Mouse (Mus musculus) liver, embryonic 15.5 days (tissue): Measurements from ENCODE around the gene Grin2b. TPM values are rescaled to one million over a fixed set of nuclear protein-coding genes. Genes with fewer than 3 reads are reported as not detected.

Source experiments
- ATAC-seq: fragments of 200-750 bp; cut with Nextera tagmentation; 2 replicates; pipeline ENCODE4 v1.8.0; 2017; ENCODE audit warnings: moderate number of reproducible peaks, mild to moderate bottlenecking, moderate library complexity; ENCODE audit not compliant: insufficient read depth
- H3K27ac ChIP-seq: fragments of 300-500 bp; sonication (generic); replicated peaks from 2 replicates; pipeline ENCODE4 v1.5.1; 2015; ENCODE audit warnings: mild to moderate bottlenecking, inconsistent platforms
- H3K27me3 ChIP-seq: fragments of 300-500 bp; sonication (generic); 2 replicates; pipeline ENCODE4 v1.6.1; 2015; ENCODE audit warnings: mild to moderate bottlenecking, inconsistent platforms
- H3K36me3 ChIP-seq: fragments of 300-500 bp; sonication (generic); replicated peaks from 2 replicates; pipeline ENCODE4 v1.6.1; 2015; ENCODE audit warnings: moderate library complexity, mild to moderate bottlenecking, inconsistent platforms
- H3K4me1 ChIP-seq: fragments of 300-500 bp; sonication (generic); replicated peaks from 2 replicates; pipeline ENCODE4 v1.6.1; 2015; ENCODE audit warnings: inconsistent platforms
- H3K4me2 ChIP-seq: fragments of 300-500 bp; sonication (generic); 2 replicates; pipeline ENCODE4 v1.6.1; 2015; ENCODE audit warnings: moderate library complexity, mild to moderate bottlenecking, inconsistent platforms
- H3K4me3 ChIP-seq: fragments of 300-500 bp; sonication (generic); replicated peaks from 2 replicates; pipeline ENCODE4 v1.5.1; 2015; ENCODE audit warnings: mild to moderate bottlenecking, inconsistent platforms
- H3K9ac ChIP-seq: fragments of 300-500 bp; sonication (generic); 2 replicates; pipeline ENCODE4 v1.6.1; 2015; ENCODE audit warnings: moderate library complexity, mild to moderate bottlenecking, inconsistent platforms
- H3K9me3 ChIP-seq: fragments of 300-500 bp; sonication (generic); replicated peaks from 2 replicates; pipeline ENCODE4 v1.6.1; 2016; ENCODE audit warnings: inconsistent platforms
- WGBS: fragments of 180-500 bp; shearing (Covaris S2); methylation state at CpG from one replicate; pipeline ENCODE4 v1.1.7; 2015; ENCODE audit warnings: mixed read lengths; ENCODE audit not compliant: insufficient replicate concordance; 5-methylcytosine and 5-hydroxymethylcytosine counted together
- polyA plus RNA-seq: library from polyadenylated mRNA; unstranded; fragments of >200 nt; fragmentation: Nextera tagmentation; extraction: Ambion mirVana; gene quantifications from 2 replicates; pipeline ENCODE4 v1.2.1, GENCODE M21; 2015

Grin2b gene
- polyA plus RNA-seq, 1 experiment from 2014 or later = not detected

DNA sequence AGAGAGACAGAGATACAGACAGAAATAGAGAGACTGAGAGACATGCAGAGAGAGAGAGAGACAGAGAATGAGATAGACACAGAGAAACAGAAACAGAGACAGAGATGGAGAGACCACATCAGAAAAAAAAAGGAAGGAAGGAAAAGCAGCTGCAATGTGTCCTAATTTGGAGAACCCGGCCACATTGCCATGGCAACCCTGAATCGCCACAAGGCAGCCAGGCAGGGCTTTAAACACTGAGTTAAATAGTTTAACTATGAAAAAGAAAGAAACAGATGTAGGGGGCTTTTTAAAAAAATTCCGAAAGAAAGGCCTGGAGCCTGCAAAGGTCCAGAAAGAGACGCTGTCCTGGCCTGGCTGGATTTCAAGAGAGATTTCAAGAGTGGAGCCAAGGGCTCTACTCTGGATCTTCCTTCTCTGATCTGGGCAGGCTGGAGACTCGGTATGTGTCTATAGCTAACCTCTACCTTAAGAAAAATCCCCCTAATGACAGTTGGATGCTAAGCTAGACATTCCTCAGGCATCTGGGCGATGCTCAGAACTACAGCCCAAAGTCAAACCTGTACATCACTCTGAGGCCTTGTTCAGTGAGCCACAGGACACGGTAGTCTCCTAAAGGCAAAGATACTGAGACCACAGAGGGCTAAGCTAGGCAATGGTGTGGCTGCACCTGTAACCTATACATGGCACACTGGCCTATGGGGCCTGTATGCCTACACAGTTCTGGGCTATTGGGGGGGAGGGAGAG, 162.8 kb downstream of the Grin2b start:
- H3K27ac ChIP-seq = no peak overlapping the region
- H3K4me1 ChIP-seq = no peaks in the 10 kb centered on the region
- no peaks in the 10 kb centered on the region for H3K27me3 ChIP-seq
- ATAC-seq = no peak
- H3K4me3 ChIP-seq = no peak overlapping the region
- H3K36me3 ChIP-seq = no peaks in the 10 kb centered on the region
- H3K4me2 ChIP-seq = no peak overlapping the region
- H3K9ac ChIP-seq = no peak overlapping the region
- no peaks in the 10 kb centered on the region for H3K9me3 ChIP-seq
- 34% methylated on average over 7 of the region's 7 CpGs for WGBS

DNA sequence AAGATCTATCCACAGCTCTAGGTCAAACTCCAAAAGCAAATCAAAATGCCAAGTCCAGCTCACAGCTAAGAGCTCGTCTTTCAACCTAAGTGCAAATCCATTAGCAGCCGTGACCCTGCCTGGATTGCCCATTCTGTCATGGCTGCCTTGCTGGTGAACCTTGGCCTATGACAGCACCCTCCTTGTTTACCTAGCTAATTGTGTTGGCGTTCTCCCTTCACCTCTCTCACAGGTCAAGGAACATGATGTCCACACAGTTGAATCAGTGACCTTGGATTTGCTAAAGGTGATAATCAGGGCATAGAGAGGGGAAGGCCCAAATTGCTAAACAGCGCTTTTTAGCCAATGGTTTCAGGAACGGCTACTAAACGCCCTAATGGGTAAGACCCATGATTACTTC, 165.2 kb downstream of the Grin2b start:
- Histone ChIP-seq H3K36me3 (no peaks in the 10 kb centered on the region), H3K27me3 (no peaks in the 10 kb centered on the region), H3K27ac (no peak overlapping the region), H3K4me3 (no peak overlapping the region), H3K4me1 (no peaks in the 10 kb centered on the region), H3K9ac (no peak overlapping the region), H3K9me3 (no peaks in the 10 kb centered on the region), H3K4me2 (no peak overlapping the region)
- WGBS = 58% methylated on average over 6 of the region's 6 CpGs
- ATAC-seq = peak; percentile 49; the same call in 1 of the 2 replicates

DNA sequence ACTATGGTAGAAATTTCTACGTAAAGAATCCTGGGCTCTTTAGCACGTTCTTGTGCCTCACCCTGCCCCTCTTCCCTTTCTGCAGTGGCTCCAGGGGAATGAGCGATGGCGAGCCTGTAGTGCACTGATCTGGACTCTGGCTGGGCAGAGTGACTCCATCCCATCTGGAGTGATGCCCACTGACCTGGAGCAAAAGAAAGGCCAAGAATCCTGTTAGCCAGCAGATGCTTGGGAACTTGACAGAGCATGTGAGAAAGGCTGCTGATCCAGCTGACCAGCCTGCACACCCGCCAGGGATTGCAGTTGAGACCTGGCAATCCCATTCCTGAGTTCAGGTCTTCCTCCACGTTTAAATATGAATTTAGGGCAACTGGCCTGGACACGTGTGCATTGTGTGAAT, 178.6 kb downstream of the Grin2b start:
- ATAC-seq = no peak
- no peaks in the 10 kb centered on the region for H3K4me1 ChIP-seq
- no peaks in the 10 kb centered on the region for H3K36me3 ChIP-seq
- no peak overlapping the region for H3K4me3 ChIP-seq
- no peak overlapping the region for H3K27ac ChIP-seq
- no peak overlapping the region for H3K9ac ChIP-seq
- WGBS = 48% methylated on average over 7 of the region's 7 CpGs
- no peak overlapping the region for H3K4me2 ChIP-seq
- H3K27me3 ChIP-seq = no peaks in the 10 kb centered on the region
- H3K9me3 ChIP-seq = no peaks in the 10 kb centered on the region

DNA sequence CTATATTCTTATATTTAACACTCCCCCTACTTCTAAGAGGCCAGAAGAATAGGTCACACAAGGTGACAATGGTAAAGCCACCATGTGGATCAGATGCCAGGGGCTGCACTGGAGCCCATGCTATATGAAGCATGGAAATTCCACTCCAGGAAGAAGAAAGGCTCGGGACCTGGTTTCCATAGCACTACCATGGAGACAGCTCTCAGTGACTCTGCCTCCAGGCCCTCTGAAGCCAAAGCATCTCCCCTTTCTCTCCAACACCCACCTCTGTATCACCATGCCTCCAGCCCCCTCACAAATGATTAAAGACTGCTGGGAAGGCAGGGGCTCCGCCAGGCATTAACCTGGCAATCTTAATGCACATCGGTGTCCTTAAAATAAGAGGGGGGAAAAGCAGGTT, 179.4 kb downstream of the Grin2b start:
- H3K9ac ChIP-seq = no peak overlapping the region
- no peaks in the 10 kb centered on the region for H3K27me3 ChIP-seq
- H3K4me1 ChIP-seq = no peaks in the 10 kb centered on the region
- no peak overlapping the region for H3K27ac ChIP-seq
- H3K9me3 ChIP-seq = no peaks in the 10 kb centered on the region
- H3K36me3 ChIP-seq = no peaks in the 10 kb centered on the region
- no peak overlapping the region for H3K4me2 ChIP-seq
- ATAC-seq = no peak
- 71% methylated on average over 3 of the region's 3 CpGs for WGBS
- no peak overlapping the region for H3K4me3 ChIP-seq

DNA sequence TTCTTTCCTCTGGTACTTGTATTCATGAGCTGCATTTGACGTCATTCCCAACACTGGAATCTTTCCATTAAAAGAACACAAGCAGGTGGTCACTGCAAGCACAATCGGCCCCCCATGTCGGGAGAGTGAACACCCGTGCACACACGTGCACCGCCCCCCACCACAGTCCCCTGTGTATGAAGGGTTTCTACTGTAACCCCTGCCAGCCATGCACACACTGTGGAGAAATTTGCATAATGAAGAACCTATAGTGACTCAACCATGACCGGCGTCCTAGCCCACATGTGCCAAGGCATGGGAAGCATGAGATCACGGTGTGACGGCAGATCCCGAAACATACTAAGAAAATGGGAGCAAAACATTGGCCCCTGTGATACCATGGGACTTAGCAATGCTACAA, 179.9 kb downstream of the Grin2b start:
- no peak for ATAC-seq
- 80% methylated on average over 11 of the region's 11 CpGs for WGBS
- no peaks in the 10 kb centered on the region for H3K4me1 ChIP-seq
- H3K9ac ChIP-seq = no peak overlapping the region
- no peaks in the 10 kb centered on the region for H3K9me3 ChIP-seq
- H3K36me3 ChIP-seq = no peaks in the 10 kb centered on the region
- no peak overlapping the region for H3K27ac ChIP-seq
- no peaks in the 10 kb centered on the region for H3K27me3 ChIP-seq
- H3K4me2 ChIP-seq = no peak overlapping the region
- no peak overlapping the region for H3K4me3 ChIP-seq

DNA sequence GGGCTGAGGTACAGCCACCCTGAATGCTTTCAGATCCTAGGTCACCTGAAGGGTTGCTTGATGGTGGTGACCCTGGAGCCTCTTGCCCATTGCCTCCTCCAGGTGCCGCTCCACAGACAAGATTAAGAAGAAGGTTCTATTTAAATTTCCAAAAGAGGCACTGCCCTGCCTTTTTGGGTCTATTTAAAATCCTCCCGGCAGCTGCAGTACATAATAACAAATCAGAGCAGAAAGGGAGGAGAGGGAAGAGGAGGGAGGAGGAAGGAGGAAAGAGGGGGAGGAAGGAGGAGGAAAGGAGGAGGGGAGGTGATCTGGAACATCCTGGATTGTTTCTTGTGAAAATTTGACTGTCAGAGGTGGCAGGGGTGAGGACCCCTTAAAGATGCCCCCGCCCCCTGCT, 197.2 kb downstream of the Grin2b start:
- H3K4me2 ChIP-seq = no peak overlapping the region
- no peak overlapping the region for H3K4me3 ChIP-seq
- H3K4me1 ChIP-seq = no peaks in the 10 kb centered on the region
- no peaks in the 10 kb centered on the region for H3K27me3 ChIP-seq
- no peaks in the 10 kb centered on the region for H3K36me3 ChIP-seq
- ATAC-seq = no peak
- no peak overlapping the region for H3K27ac ChIP-seq
- 61% methylated on average over 3 of the region's 3 CpGs for WGBS
- H3K9ac ChIP-seq = no peak overlapping the region
- no peaks in the 10 kb centered on the region for H3K9me3 ChIP-seq

DNA sequence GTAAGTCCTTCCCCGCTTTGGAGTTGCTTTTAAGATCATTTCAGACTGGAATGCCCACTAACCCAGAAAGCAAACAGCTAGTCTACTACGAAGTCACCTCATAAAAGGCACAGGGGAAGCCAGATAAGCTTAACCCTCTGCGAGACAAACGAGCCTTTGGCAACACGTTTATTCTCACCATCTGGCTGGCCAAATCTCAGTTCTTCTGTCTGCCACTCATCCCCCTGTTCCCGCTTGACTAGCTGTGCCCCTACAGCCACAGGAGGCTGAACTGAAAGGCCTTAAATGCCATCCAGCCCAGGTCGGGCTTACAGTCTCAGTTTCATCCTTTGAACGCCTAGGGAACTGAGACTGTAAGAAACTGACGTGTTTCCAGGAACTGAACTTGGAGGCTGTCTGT, 200.8 kb downstream of the Grin2b start:
- Histone ChIP-seq H3K4me3 (no peak overlapping the region), H3K4me2 (no peak overlapping the region), H3K9me3 (no peaks in the 10 kb centered on the region), H3K27ac (no peak overlapping the region), H3K9ac (no peak overlapping the region), H3K36me3 (no peaks in the 10 kb centered on the region), H3K27me3 (no peaks in the 10 kb centered on the region), H3K4me1 (no peaks in the 10 kb centered on the region)
- 52% methylated on average over 9 of the region's 9 CpGs for WGBS
- ATAC-seq = no peak

DNA sequence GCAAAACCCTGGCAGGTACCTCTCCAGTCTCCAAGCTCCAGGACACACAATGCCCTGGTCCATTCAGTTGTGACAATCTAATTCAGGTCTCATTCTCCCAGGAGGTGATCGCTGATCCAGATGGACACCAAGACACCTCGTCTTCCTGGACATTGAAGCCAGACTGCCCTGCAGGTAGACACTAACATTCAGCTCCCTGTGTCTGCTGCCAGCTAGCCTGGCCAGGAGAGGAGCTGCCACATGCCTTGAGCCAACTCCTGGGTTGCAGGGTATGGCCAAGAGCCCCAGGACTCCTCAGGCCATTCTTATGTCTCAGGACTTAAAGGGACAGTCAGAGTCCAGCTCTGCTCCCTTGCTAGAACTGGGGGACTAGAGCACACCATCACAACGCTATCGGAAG, 201.8 kb downstream of the Grin2b start:
- Histone ChIP-seq H3K36me3 (no peaks in the 10 kb centered on the region), H3K27ac (no peak overlapping the region), H3K4me1 (no peaks in the 10 kb centered on the region), H3K4me3 (no peak overlapping the region), H3K4me2 (no peak overlapping the region), H3K27me3 (no peaks in the 10 kb centered on the region), H3K9me3 (no peaks in the 10 kb centered on the region), H3K9ac (no peak overlapping the region)
- no peak for ATAC-seq
- WGBS = 69% methylated on average over 4 of the region's 4 CpGs

DNA sequence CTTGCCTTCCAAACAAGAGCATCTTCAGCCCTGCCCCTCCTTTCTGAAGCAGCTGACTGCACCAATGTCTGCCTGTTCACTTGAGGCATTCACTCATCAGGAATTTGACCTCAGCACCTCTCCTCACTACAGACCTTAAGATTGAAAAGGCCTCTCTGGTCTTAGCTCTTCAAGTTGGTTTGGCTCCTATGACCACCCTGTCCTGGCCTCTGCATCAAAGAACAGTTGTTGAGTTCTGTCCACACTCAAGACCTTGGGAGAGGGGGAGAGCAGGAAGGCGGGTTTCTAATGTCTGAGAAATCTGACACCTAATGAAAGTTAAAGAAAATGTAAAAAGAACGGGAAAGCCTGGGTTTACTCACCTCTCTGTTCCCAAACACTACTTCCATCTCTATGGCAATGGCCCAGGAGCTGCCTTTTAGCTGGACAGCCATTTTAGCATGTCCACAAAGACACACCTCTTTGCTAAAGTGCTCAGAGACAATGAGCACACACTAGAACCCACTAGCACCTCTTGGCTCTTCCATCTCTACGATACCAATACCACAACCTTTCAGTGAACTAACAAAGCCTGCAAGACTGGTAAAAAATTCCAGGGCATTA, 202.5 kb downstream of the Grin2b start:
- H3K27me3 ChIP-seq = no peaks in the 10 kb centered on the region
- no peaks in the 10 kb centered on the region for H3K36me3 ChIP-seq
- WGBS = 49% methylated on average over 3 of the region's 3 CpGs
- no peaks in the 10 kb centered on the region for H3K9me3 ChIP-seq
- no peak overlapping the region for H3K9ac ChIP-seq
- H3K27ac ChIP-seq = no peak overlapping the region
- no peak overlapping the region for H3K4me3 ChIP-seq
- H3K4me1 ChIP-seq = no peaks in the 10 kb centered on the region
- no peak overlapping the region for H3K4me2 ChIP-seq
- no peak for ATAC-seq

DNA sequence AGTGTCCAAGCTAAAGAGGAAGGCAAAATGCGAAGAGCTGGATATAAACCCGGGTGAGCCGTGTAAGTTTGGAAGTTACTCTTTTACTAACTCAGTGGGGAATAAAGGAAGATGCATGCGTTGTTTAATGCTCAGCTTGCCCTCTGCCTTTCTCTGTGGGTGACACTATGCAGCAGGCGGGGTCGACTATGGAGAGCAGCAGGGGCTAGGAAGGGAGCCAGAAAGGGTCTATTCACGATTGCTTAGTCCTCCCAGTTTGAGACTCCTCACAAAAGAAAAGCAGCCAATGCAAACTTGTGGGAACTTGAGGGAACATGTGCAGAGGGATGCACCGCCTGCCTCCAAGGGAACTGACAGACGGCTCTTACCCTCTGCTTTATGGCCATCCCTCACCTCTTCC, 211.5 kb downstream of the Grin2b start:
- no peaks in the 10 kb centered on the region for H3K4me1 ChIP-seq
- H3K9me3 ChIP-seq = no peaks in the 10 kb centered on the region
- no peak for ATAC-seq
- 56% methylated on average over 9 of the region's 9 CpGs for WGBS
- no peaks in the 10 kb centered on the region for H3K36me3 ChIP-seq
- H3K27ac ChIP-seq = no peak overlapping the region
- H3K27me3 ChIP-seq = no peaks in the 10 kb centered on the region
- no peak overlapping the region for H3K9ac ChIP-seq
- no peak overlapping the region for H3K4me2 ChIP-seq
- no peak overlapping the region for H3K4me3 ChIP-seq

DNA sequence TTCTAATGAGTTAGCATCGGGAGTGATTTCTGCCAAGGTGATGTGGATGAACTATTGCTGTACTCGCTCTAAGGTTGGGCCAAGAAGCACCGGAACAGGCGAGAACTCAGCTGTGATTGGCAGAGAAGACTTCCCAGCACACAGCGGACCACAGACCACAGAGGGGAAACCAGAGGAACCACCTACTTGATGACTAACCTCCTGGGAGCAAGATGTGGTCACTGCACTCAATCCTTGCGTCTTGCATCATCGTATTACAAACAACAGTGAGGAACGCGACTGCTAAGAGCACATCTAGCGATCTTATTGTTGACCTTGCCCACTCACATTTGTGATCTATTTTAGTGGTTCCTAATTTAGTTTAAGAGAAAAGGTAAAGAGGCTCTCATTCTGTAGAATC, 213.7 kb downstream of the Grin2b start:
- no peaks in the 10 kb centered on the region for H3K9me3 ChIP-seq
- H3K4me3 ChIP-seq = no peak overlapping the region
- H3K9ac ChIP-seq = no peak overlapping the region
- ATAC-seq = no peak
- WGBS = 36% methylated on average over 10 of the region's 10 CpGs
- no peaks in the 10 kb centered on the region for H3K4me1 ChIP-seq
- no peaks in the 10 kb centered on the region for H3K27me3 ChIP-seq
- H3K36me3 ChIP-seq = no peaks in the 10 kb centered on the region
- H3K4me2 ChIP-seq = no peak overlapping the region
- no peak overlapping the region for H3K27ac ChIP-seq

DNA sequence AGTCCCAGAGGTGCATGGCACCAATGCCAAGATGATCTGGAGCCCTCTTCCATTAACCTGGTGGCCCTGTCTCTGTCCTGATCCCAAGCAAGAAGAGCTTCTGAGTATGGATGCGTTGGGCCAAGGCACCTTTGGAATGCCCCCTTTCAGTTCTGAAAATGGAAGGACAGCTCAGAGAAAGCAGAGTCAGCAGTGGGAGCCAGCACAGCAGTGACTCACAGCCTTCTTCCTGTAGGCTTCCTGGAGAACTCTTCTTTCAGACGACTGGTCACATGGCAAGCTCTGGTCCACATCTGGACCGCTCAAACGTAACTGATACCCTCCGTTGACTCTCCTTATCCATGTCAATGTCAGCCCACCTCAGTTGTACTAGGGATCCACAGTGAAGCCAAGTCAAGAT, 221.6 kb downstream of the Grin2b start:
- no peaks in the 10 kb centered on the region for H3K4me1 ChIP-seq
- no peak overlapping the region for H3K4me3 ChIP-seq
- no peak overlapping the region for H3K27ac ChIP-seq
- no peak overlapping the region for H3K4me2 ChIP-seq
- WGBS = 50% methylated on average over 5 of the region's 5 CpGs
- no peaks in the 10 kb centered on the region for H3K27me3 ChIP-seq
- no peak overlapping the region for H3K9ac ChIP-seq
- no peaks in the 10 kb centered on the region for H3K9me3 ChIP-seq
- H3K36me3 ChIP-seq = no peaks in the 10 kb centered on the region
- no peak for ATAC-seq
